29 mouse cellular contexts compared by ENCODE assay signal in the genomic region with DNA sequence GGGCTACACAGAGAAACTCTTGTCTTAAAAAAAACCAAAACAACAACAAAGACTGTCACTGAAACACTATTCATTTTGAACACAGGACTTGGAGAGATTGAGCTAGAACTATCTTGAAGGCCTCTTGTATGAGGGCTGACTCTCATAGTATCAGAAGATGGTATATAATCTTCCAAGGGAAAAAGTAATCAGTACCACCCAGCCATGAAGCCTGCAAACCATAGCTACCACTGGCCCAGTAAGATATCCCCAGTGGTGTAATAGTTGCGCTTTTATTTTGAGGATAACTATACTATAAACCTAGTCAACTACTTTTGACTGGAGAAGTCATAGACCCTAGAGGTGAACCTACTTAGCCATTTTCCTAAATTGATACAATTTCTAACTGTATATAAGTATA. TPM values are rescaled to one million over a fixed set of nuclear protein-coding genes. Genes with fewer than 3 reads are reported as not detected.
A peak's percentile ranks its signal among the peaks of the same experiment; 100 is the strongest.
DNase-seq lines count a peak whose midpoint lies in the region; ATAC-seq and TF ChIP-seq lines count a peak whose summit lies in the region.
"Had no signal": no experiment of that assay in that cellular context is flagged by ENCODE, and none has a peak within 500 bp of the region (broad histone marks: within the 10 kb centered on the region; RNA-seq: fewer than 3 reads in every experiment).

No protein-coding gene starts in this region.

- DNase-seq in liver, embryonic 13.5 days = no peak
- no peak for DNase-seq in adrenal gland, adult 8-10 months
- no peak for DNase-seq in spleen, adult 12 weeks (ENCODE audit: low spot score)
- DNase-seq: adrenal gland, adult 2 months; adrenal gland, postnatal 25 days; B cell, adult 2 months; cerebellum, adult 11-12 months; cerebellum, adult 8-10 months; cerebellum, postnatal 10 days; cerebellum, postnatal 36 days; embryo, embryonic 11 days; gastrocnemius, postnatal 10 days had no signal

- H3K27me3 ChIP-seq in heart, embryonic 13.5 days (replicated peaks) = no peaks in the 10 kb centered on the region
- no peaks in the 10 kb centered on the region for H3K27me3 ChIP-seq in heart, embryonic 12.5 days (replicated peaks)
- no peaks in the 10 kb centered on the region for H3K27me3 ChIP-seq in intestine, postnatal 0 days (replicated peaks; ENCODE audit: control insufficient read depth, insufficient read depth, low read length)
- no peaks in the 10 kb centered on the region for H3K27me3 ChIP-seq in intestine, embryonic 16.5 days (replicated peaks; ENCODE audit: control insufficient read depth, insufficient read depth, low read length)
- H3K27me3 ChIP-seq in liver, embryonic 13.5 days = no peaks in the 10 kb centered on the region
- H3K27me3 ChIP-seq in liver, embryonic 15.5 days = no peaks in the 10 kb centered on the region
- H3K27me3 ChIP-seq: CH12.LX; embryonic facial prominence, embryonic 13.5 days; forebrain, embryonic 12.5 days; forebrain, embryonic 15.5 days; heart, embryonic 15.5 days; hindbrain, embryonic 12.5 days; hindbrain, embryonic 15.5 days; Patski had no signal

- no peaks in the 10 kb centered on the region for H3K9me3 ChIP-seq in heart, embryonic 13.5 days
- no peaks in the 10 kb centered on the region for H3K9me3 ChIP-seq in heart, embryonic 12.5 days (replicated peaks)
- H3K9me3 ChIP-seq in intestine, postnatal 0 days (ENCODE audit: control insufficient read depth) = no peaks in the 10 kb centered on the region
- H3K9me3 ChIP-seq in intestine, embryonic 16.5 days (ENCODE audit: control insufficient read depth, low read length) = no peaks in the 10 kb centered on the region
- no peaks in the 10 kb centered on the region for H3K9me3 ChIP-seq in liver, embryonic 13.5 days (replicated peaks)
- H3K9me3 ChIP-seq in liver, embryonic 15.5 days (replicated peaks) = no peaks in the 10 kb centered on the region
- H3K9me3 ChIP-seq: embryonic facial prominence, embryonic 10.5 days; embryonic facial prominence, embryonic 13.5 days; forebrain, embryonic 12.5 days; forebrain, embryonic 15.5 days; G1E; heart, embryonic 10.5 days; heart, embryonic 15.5 days; hindbrain, embryonic 12.5 days; hindbrain, embryonic 15.5 days had no signal

- no peak overlapping the region for H3K4me3 ChIP-seq in heart, embryonic 13.5 days
- no peak overlapping the region for H3K4me3 ChIP-seq in heart, embryonic 12.5 days
- H3K4me3 ChIP-seq in intestine, postnatal 0 days (ENCODE audit: low read depth, low read length) = no peak overlapping the region
- no peak overlapping the region for H3K4me3 ChIP-seq in intestine, embryonic 16.5 days (ENCODE audit: low read length)
- no peak overlapping the region for H3K4me3 ChIP-seq in liver, embryonic 13.5 days (replicated peaks)
- no peak overlapping the region for H3K4me3 ChIP-seq in liver, embryonic 15.5 days (replicated peaks)
- H3K4me3 ChIP-seq: embryonic facial prominence, embryonic 10.5 days; embryonic facial prominence, embryonic 13.5 days; erythroblast, embryonic 14.5 days; forebrain, embryonic 12.5 days; forebrain, embryonic 15.5 days; heart, embryonic 10.5 days; heart, embryonic 15.5 days; hindbrain, embryonic 12.5 days; hindbrain, embryonic 15.5 days had no signal

- TF ChIP-seq CTCF in intestine, postnatal 0 days (IDR thresholded peaks at IDR 0.05; ENCODE audit: low read depth) = no peak

- H3K4me1 ChIP-seq in heart, embryonic 13.5 days = peaks cover 3% of the 10 kb centered on the region; the same call in 1 of the 2 replicates
- H3K4me1 ChIP-seq in heart, embryonic 12.5 days (replicated peaks) = no peaks in the 10 kb centered on the region; the same call in 1 of the 2 replicates
- H3K4me1 ChIP-seq in intestine, postnatal 0 days (replicated peaks; ENCODE audit: control insufficient read depth, insufficient read depth, low read length) = no peaks in the 10 kb centered on the region
- no peaks in the 10 kb centered on the region for H3K4me1 ChIP-seq in intestine, embryonic 16.5 days (ENCODE audit: control insufficient read depth, insufficient read depth, low read length)
- peaks cover 13% of the 10 kb centered on the region for H3K4me1 ChIP-seq in liver, embryonic 13.5 days (replicated peaks)
- peaks cover 7% of the 10 kb centered on the region; the same call in 1 of the 2 replicates for H3K4me1 ChIP-seq in liver, embryonic 15.5 days (replicated peaks)
- H3K4me1 ChIP-seq: embryonic facial prominence, embryonic 10.5 days; embryonic facial prominence, embryonic 13.5 days; forebrain, embryonic 12.5 days; forebrain, embryonic 15.5 days; heart, embryonic 10.5 days; heart, embryonic 15.5 days; hindbrain, embryonic 12.5 days; hindbrain, embryonic 15.5 days had no signal

- H3K9ac ChIP-seq in heart, embryonic 13.5 days = no peak overlapping the region
- no peak overlapping the region for H3K9ac ChIP-seq in heart, embryonic 12.5 days
- H3K9ac ChIP-seq in intestine, postnatal 0 days (ENCODE audit: low read depth, low read length) = no peak overlapping the region
- H3K9ac ChIP-seq in intestine, embryonic 16.5 days (ENCODE audit: low read depth, low read length) = no peak overlapping the region
- no peak overlapping the region for H3K9ac ChIP-seq in liver, embryonic 13.5 days
- H3K9ac ChIP-seq in liver, embryonic 15.5 days = no peak overlapping the region
- H3K9ac ChIP-seq: embryonic facial prominence, embryonic 13.5 days; forebrain, embryonic 12.5 days; forebrain, embryonic 15.5 days; heart, embryonic 15.5 days; hindbrain, embryonic 12.5 days; hindbrain, embryonic 15.5 days had no signal

- ATAC-seq in heart, embryonic 13.5 days (ENCODE audit: extremely low read depth, insufficient number of reproducible peaks, low FRiP score, low TSS enrichment) = no peak
- ATAC-seq in heart, embryonic 12.5 days (ENCODE audit: insufficient number of reproducible peaks, low FRiP score) = no peak
- no peak for ATAC-seq in intestine, postnatal 0 days
- ATAC-seq in intestine, embryonic 16.5 days = no peak
- ATAC-seq in liver, embryonic 13.5 days (ENCODE audit: low read depth) = peak; percentile 71
- 0 out of 2 replicates have a peak, but pooled peaks have one; percentile 47 for ATAC-seq in liver, embryonic 15.5 days (ENCODE audit: insufficient read depth)
- ATAC-seq: forebrain, embryonic 15.5 days; Patski had no signal

- 100% methylated on average over 1 of the region's 1 CpGs for WGBS in heart, embryonic 13.5 days
- WGBS in heart, embryonic 12.5 days = 95% methylated on average over 1 of the region's 1 CpGs
- 97% methylated on average over 1 of the region's 1 CpGs for WGBS in intestine, postnatal 0 days
- 97% methylated on average over 1 of the region's 1 CpGs for WGBS in intestine, embryonic 16.5 days
- WGBS in liver, embryonic 13.5 days (ENCODE audit: insufficient replicate concordance) = 60% methylated on average over 1 of the region's 1 CpGs
- 54% methylated on average over 1 of the region's 1 CpGs for WGBS in liver, embryonic 15.5 days (ENCODE audit: insufficient replicate concordance)

- H3K27ac ChIP-seq in heart, embryonic 13.5 days (replicated peaks) = peak overlapping the region; percentile 39; the same call in 1 of the 2 replicates
- H3K27ac ChIP-seq in heart, embryonic 12.5 days (ENCODE audit: poor library complexity, severe bottlenecking) = no peak overlapping the region
- peak overlapping the region; percentile 46; the same call in 1 of the 2 replicates for H3K27ac ChIP-seq in intestine, postnatal 0 days (ENCODE audit: low read depth, low read length)
- H3K27ac ChIP-seq in intestine, embryonic 16.5 days (ENCODE audit: low read length) = no peak overlapping the region
- no peak overlapping the region for H3K27ac ChIP-seq in liver, embryonic 13.5 days
- no peak overlapping the region for H3K27ac ChIP-seq in liver, embryonic 15.5 days (replicated peaks)
- H3K27ac ChIP-seq: embryonic facial prominence, embryonic 10.5 days; embryonic facial prominence, embryonic 13.5 days; forebrain, embryonic 12.5 days; forebrain, embryonic 15.5 days; heart, embryonic 10.5 days; heart, embryonic 15.5 days; hindbrain, embryonic 12.5 days; hindbrain, embryonic 15.5 days had no signal

- H3K36me3 ChIP-seq in heart, embryonic 13.5 days = peaks cover 20% of the 10 kb centered on the region
- H3K36me3 ChIP-seq in heart, embryonic 12.5 days = peaks cover 9% of the 10 kb centered on the region
- peaks cover 9% of the 10 kb centered on the region; the same call in 1 of the 2 replicates for H3K36me3 ChIP-seq in intestine, postnatal 0 days (ENCODE audit: control insufficient read depth, insufficient read depth)
- no peaks in the 10 kb centered on the region for H3K36me3 ChIP-seq in intestine, embryonic 16.5 days (ENCODE audit: control insufficient read depth, insufficient read depth, low read length)
- peaks cover 7% of the 10 kb centered on the region; the same call in 1 of the 2 replicates for H3K36me3 ChIP-seq in liver, embryonic 13.5 days
- peaks cover 23% of the 10 kb centered on the region for H3K36me3 ChIP-seq in liver, embryonic 15.5 days (replicated peaks)

- no peak overlapping the region for H3K4me2 ChIP-seq in heart, embryonic 13.5 days
- H3K4me2 ChIP-seq in heart, embryonic 12.5 days = no peak overlapping the region
- H3K4me2 ChIP-seq in intestine, postnatal 0 days (replicated peaks; ENCODE audit: low read depth) = no peak overlapping the region
- no peak overlapping the region for H3K4me2 ChIP-seq in intestine, embryonic 16.5 days (ENCODE audit: low read depth, low read length)
- H3K4me2 ChIP-seq in liver, embryonic 13.5 days = no peak overlapping the region
- no peak overlapping the region for H3K4me2 ChIP-seq in liver, embryonic 15.5 days
- H3K4me2 ChIP-seq: embryonic facial prominence, embryonic 13.5 days; forebrain, embryonic 12.5 days; forebrain, embryonic 15.5 days; heart, embryonic 15.5 days; hindbrain, embryonic 12.5 days; hindbrain, embryonic 15.5 days had no signal

RNA-seq across cellular contexts. Expression of a gene that starts 16.6 kb away (rescaled TPM):
- polyA plus RNA-seq in heart, embryonic 13.5 days (2015; fragmentation: Nextera tagmentation; extraction: Ambion mirVana) = 14.3 and 15.8 TPM in 2 replicates
- polyA plus RNA-seq in heart, embryonic 12.5 days (2016; fragmentation: Nextera tagmentation; extraction: Ambion mirVana) = 20.6 and 20.8 TPM in 2 replicates
- polyA plus RNA-seq in intestine, postnatal 0 days (2015; fragmentation: Nextera tagmentation; extraction: Ambion mirVana) = 12.3 and 14.5 TPM in 2 replicates
- polyA plus RNA-seq in intestine, embryonic 16.5 days (2015; fragmentation: Nextera tagmentation; extraction: Ambion mirVana) = 15.5 and 16.7 TPM in 2 replicates
- polyA plus RNA-seq in liver, embryonic 13.5 days (2015; fragmentation: Nextera tagmentation; extraction: Ambion mirVana) = 15.6 and 15.7 TPM in 2 replicates
- 14.2 and 15.5 TPM in 2 replicates for polyA plus RNA-seq in liver, embryonic 15.5 days (2015; fragmentation: Nextera tagmentation; extraction: Ambion mirVana)
- 10 to 100 TPM; 67.5 to 85.6 (median 76.3) TPM for total RNA-seq in adrenal gland, adult 8-10 months (2022)

RNA-seq across cellular contexts. Expression of a gene that starts 46.9 kb away (rescaled TPM):
- 3.6 and 4.6 TPM in 2 replicates for polyA plus RNA-seq in heart, embryonic 13.5 days (2015; fragmentation: Nextera tagmentation; extraction: Ambion mirVana)
- 4.5 and 4.9 TPM in 2 replicates for polyA plus RNA-seq in heart, embryonic 12.5 days (2016; fragmentation: Nextera tagmentation; extraction: Ambion mirVana)
- 3.7 and 4.0 TPM in 2 replicates for polyA plus RNA-seq in intestine, postnatal 0 days (2015; fragmentation: Nextera tagmentation; extraction: Ambion mirVana)
- 2.9 and 3.7 TPM in 2 replicates for polyA plus RNA-seq in intestine, embryonic 16.5 days (2015; fragmentation: Nextera tagmentation; extraction: Ambion mirVana)
- polyA plus RNA-seq in liver, embryonic 13.5 days (2015; fragmentation: Nextera tagmentation; extraction: Ambion mirVana) = 15.6 and 16.2 TPM in 2 replicates
- 13.6 and 15.4 TPM in 2 replicates for polyA plus RNA-seq in liver, embryonic 15.5 days (2015; fragmentation: Nextera tagmentation; extraction: Ambion mirVana)
- 10 to 100 TPM; 11.3 to 14.1 (median 12.3) TPM for total RNA-seq in adrenal gland, adult 8-10 months (2022)

Comparison
In these comparisons a context has a peak if more than half of its experiments do, and no peak if none do; other contexts are left out.
1. H3K27ac ChIP-seq: peak in heart, embryonic 13.5 days (single experiment) and intestine, postnatal 0 days (single experiment); none in heart, embryonic 12.5 days (single experiment), intestine, embryonic 16.5 days (single experiment), liver, embryonic 13.5 days (single experiment) and liver, embryonic 15.5 days (single experiment).
2. ATAC-seq: peak in liver, embryonic 13.5 days (single experiment) and liver, embryonic 15.5 days (single experiment); none in heart, embryonic 13.5 days (single experiment), heart, embryonic 12.5 days (single experiment), intestine, postnatal 0 days (single experiment) and intestine, embryonic 16.5 days (single experiment).